In the genomic region with DNA sequence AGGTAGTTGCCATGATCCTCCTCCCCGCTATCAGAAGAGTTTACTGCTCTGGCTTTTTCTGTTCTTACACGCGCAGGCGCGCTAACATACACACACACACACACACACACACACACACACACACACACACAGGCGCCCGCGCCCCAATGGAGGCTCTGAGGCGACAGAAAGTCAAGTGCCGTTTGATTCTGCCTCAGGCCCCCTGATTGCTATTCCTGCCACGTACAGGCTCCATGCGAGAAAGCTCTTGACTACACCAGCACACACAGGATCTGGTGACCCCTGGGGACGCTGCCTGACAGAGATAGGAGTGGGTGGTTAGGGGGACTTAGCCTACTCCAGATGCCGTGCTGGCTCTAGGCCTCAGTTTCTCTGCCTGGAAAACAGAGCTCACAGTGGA, we compare ENCODE assay signal across 8 mouse cellular contexts. TPM values are rescaled to one million over a fixed set of nuclear protein-coding genes. Genes with fewer than 3 reads are reported as not detected.
DNase-seq lines count a peak whose midpoint lies in the region; ATAC-seq lines count a peak whose summit lies in the region.

No protein-coding gene starts in this region.

- peaks cover 19% of the 10 kb centered on the region for H3K36me3 ChIP-seq in heart, embryonic 15.5 days
- peaks cover 50% of the 10 kb centered on the region for H3K36me3 ChIP-seq in midbrain, embryonic 13.5 days
- H3K36me3 ChIP-seq in liver, embryonic 11.5 days (ENCODE audit: control insufficient read depth, insufficient read depth, low read length), result peaks cover 21% of the 10 kb centered on the region; the same call in 1 of the 2 replicates

- H3K4me2 ChIP-seq in heart, embryonic 15.5 days, result peak overlapping the region; percentile 97
- H3K4me2 ChIP-seq in midbrain, embryonic 13.5 days (replicated peaks), result peak overlapping the region; percentile 84
- no peak overlapping the region for H3K4me2 ChIP-seq in liver, embryonic 11.5 days

- H3K4me3 ChIP-seq in heart, embryonic 15.5 days, result peak overlapping the region; percentile 58; the same call in 1 of the 2 replicates
- H3K4me3 ChIP-seq in midbrain, embryonic 13.5 days (replicated peaks), result peak overlapping the region; percentile 66; the same call in 1 of the 2 replicates
- H3K4me3 ChIP-seq in liver, embryonic 11.5 days (ENCODE audit: low read depth, low read length), result no peak overlapping the region

- 34% methylated on average over 14 of the region's 14 CpGs for WGBS in heart, embryonic 15.5 days
- 20% methylated on average over 14 of the region's 14 CpGs for WGBS in midbrain, embryonic 13.5 days
- 51% methylated on average over 14 of the region's 14 CpGs for WGBS in liver, embryonic 11.5 days

- H3K27me3 ChIP-seq in heart, embryonic 15.5 days, result peaks cover 29% of the 10 kb centered on the region
- H3K27me3 ChIP-seq in midbrain, embryonic 13.5 days, result no peaks in the 10 kb centered on the region
- peaks cover 41% of the 10 kb centered on the region for H3K27me3 ChIP-seq in liver, embryonic 11.5 days (replicated peaks; ENCODE audit: control insufficient read depth, insufficient read depth, low read length)

- H3K27ac ChIP-seq in heart, embryonic 15.5 days, result no peak overlapping the region
- H3K27ac ChIP-seq in midbrain, embryonic 13.5 days, result peak overlapping the region; percentile 95
- H3K27ac ChIP-seq in liver, embryonic 11.5 days (ENCODE audit: low read depth, low read length), result no peak overlapping the region

- no peaks in the 10 kb centered on the region for H3K9me3 ChIP-seq in heart, embryonic 15.5 days (replicated peaks)
- no peaks in the 10 kb centered on the region for H3K9me3 ChIP-seq in midbrain, embryonic 13.5 days
- no peaks in the 10 kb centered on the region for H3K9me3 ChIP-seq in liver, embryonic 11.5 days (ENCODE audit: control insufficient read depth, low read length)

- no peak overlapping the region for H3K9ac ChIP-seq in heart, embryonic 15.5 days
- peak overlapping the region; percentile 88; the same call in 1 of the 2 replicates for H3K9ac ChIP-seq in midbrain, embryonic 13.5 days (replicated peaks)
- H3K9ac ChIP-seq in liver, embryonic 11.5 days (ENCODE audit: low read depth, low read length), result no peak overlapping the region

- peaks cover 33% of the 10 kb centered on the region for H3K4me1 ChIP-seq in heart, embryonic 15.5 days (replicated peaks)
- H3K4me1 ChIP-seq in midbrain, embryonic 13.5 days (replicated peaks), result peaks cover 55% of the 10 kb centered on the region
- H3K4me1 ChIP-seq in liver, embryonic 11.5 days (replicated peaks; ENCODE audit: control insufficient read depth, insufficient read depth, low read length), result no peaks in the 10 kb centered on the region

- no peak for ATAC-seq in heart, embryonic 15.5 days (replicated peaks; ENCODE audit: insufficient number of reproducible peaks, insufficient read depth, low FRiP score, low read depth)
- peak; percentile 78 for ATAC-seq in midbrain, embryonic 13.5 days
- ATAC-seq in liver, embryonic 11.5 days (replicated peaks; ENCODE audit: low FRiP score), result no peak

- intact Hi-C loops in heart, postnatal 36 days (cut with DNase I), result no loop called here

- no peak for DNase-seq in heart, postnatal 36 days
- DNase-seq in embryo, embryonic 9.5 days (ENCODE audit: extremely low spot score), result peak; percentile 27
- peak; percentile 70 for DNase-seq in kidney, adult 11 months
- DNase-seq in adrenal gland, postnatal 25 days, result no peak
- DNase-seq in liver, embryonic 11.5 days (ENCODE audit: low spot score), result no peak
- no peak for DNase-seq in urinary bladder, postnatal 4 days (ENCODE audit: low spot score in 2 of 2)

RNA-seq across cellular contexts. Expression of gene Shd, which starts 0.7 kb away (rescaled TPM):
- 6.6 and 8.7 TPM in 2 replicates for polyA plus RNA-seq in heart, embryonic 15.5 days (2015; fragmentation: Nextera tagmentation; extraction: Ambion mirVana)
- total RNA-seq in heart, postnatal 36 days (2021), result under 1 TPM; 0.72 to 0.87 TPM
- 181 and 184 TPM in 2 replicates for polyA plus RNA-seq in midbrain, embryonic 13.5 days (2015; fragmentation: Nextera tagmentation; extraction: Ambion mirVana)
- 1.4 and 2.2 TPM in 2 replicates for total RNA-seq in adrenal gland, postnatal 25 days (2021)
- 2.4 and 2.5 TPM in 2 replicates for polyA plus RNA-seq in liver, embryonic 11.5 days (2014; fragmentation: Nextera tagmentation; extraction: Ambion mirVana)

RNA-seq across cellular contexts. Expression of gene Yju2, which starts 10.7 kb away (rescaled TPM):
- 13.9 and 18.2 TPM in 2 replicates for polyA plus RNA-seq in heart, embryonic 15.5 days (2015; fragmentation: Nextera tagmentation; extraction: Ambion mirVana)
- total RNA-seq in heart, postnatal 36 days (2021), result 1 to 10 TPM; 8.8 to 9.5 TPM
- polyA plus RNA-seq in midbrain, embryonic 13.5 days (2015; fragmentation: Nextera tagmentation; extraction: Ambion mirVana), result 27.9 and 28.2 TPM in 2 replicates
- total RNA-seq in adrenal gland, postnatal 25 days (2021), result 21.2 and 27.5 TPM in 2 replicates
- polyA plus RNA-seq in liver, embryonic 11.5 days (2014; fragmentation: Nextera tagmentation; extraction: Ambion mirVana), result 20.9 and 23.4 TPM in 2 replicates

RNA-seq across cellular contexts. Expression of gene Fsd1, which starts 16.7 kb away (rescaled TPM):
- polyA plus RNA-seq in heart, embryonic 15.5 days (2015; fragmentation: Nextera tagmentation; extraction: Ambion mirVana), result 2.6 and 5.0 TPM in 2 replicates
- not detected for total RNA-seq in heart, postnatal 36 days (2021)
- polyA plus RNA-seq in midbrain, embryonic 13.5 days (2015; fragmentation: Nextera tagmentation; extraction: Ambion mirVana), result 135 and 136 TPM in 2 replicates
- total RNA-seq in adrenal gland, postnatal 25 days (2021), result 1.5 and 2.2 TPM in 2 replicates
- polyA plus RNA-seq in liver, embryonic 11.5 days (2014; fragmentation: Nextera tagmentation; extraction: Ambion mirVana), result 6.4 and 8.8 TPM in 2 replicates

RNA-seq across cellular contexts. Expression of gene Ebi3, which starts 17.1 kb away (rescaled TPM):
- 0.87 and 2.2 TPM in 2 replicates for polyA plus RNA-seq in heart, embryonic 15.5 days (2015; fragmentation: Nextera tagmentation; extraction: Ambion mirVana)
- 1 to 10 TPM in 1 of 2 experiments, under 1 TPM in 1; 0.78 to 1.6 TPM for total RNA-seq in heart, postnatal 36 days (2021)
- 4.7 and 5.1 TPM in 2 replicates for polyA plus RNA-seq in midbrain, embryonic 13.5 days (2015; fragmentation: Nextera tagmentation; extraction: Ambion mirVana)
- 0.27 and 0.81 TPM in 2 replicates for total RNA-seq in adrenal gland, postnatal 25 days (2021)
- polyA plus RNA-seq in liver, embryonic 11.5 days (2014; fragmentation: Nextera tagmentation; extraction: Ambion mirVana), result 3.5 and 4.7 TPM in 2 replicates

RNA-seq across cellular contexts. Expression of gene Zfp119b, which starts 20.3 kb away (rescaled TPM):
- 4.3 and 5.5 TPM in 2 replicates for polyA plus RNA-seq in heart, embryonic 15.5 days (2015; fragmentation: Nextera tagmentation; extraction: Ambion mirVana)
- 1 to 10 TPM; 3.7 to 4.3 TPM for total RNA-seq in heart, postnatal 36 days (2021)
- polyA plus RNA-seq in midbrain, embryonic 13.5 days (2015; fragmentation: Nextera tagmentation; extraction: Ambion mirVana), result 9.4 and 9.5 TPM in 2 replicates
- 3.3 and 4.6 TPM in 2 replicates for total RNA-seq in adrenal gland, postnatal 25 days (2021)
- polyA plus RNA-seq in liver, embryonic 11.5 days (2014; fragmentation: Nextera tagmentation; extraction: Ambion mirVana), result 3.8 and 4.4 TPM in 2 replicates

Comparison
In these comparisons a context has a peak if more than half of its experiments do, and no peak if none do; other contexts are left out.
1. DNase-seq: peak in embryo, embryonic 9.5 days (single experiment) and kidney, adult 11 months (single experiment); none in heart, postnatal 36 days (0 of 2), adrenal gland, postnatal 25 days (single experiment), liver, embryonic 11.5 days (single experiment) and urinary bladder, postnatal 4 days (0 of 2).
2. RNA of gene Shd, which starts 0.7 kb away (polyA plus RNA-seq): 181 to 184 TPM in midbrain, embryonic 13.5 days; 6.6 to 8.7 TPM in heart, embryonic 15.5 days and 2.4 to 2.5 TPM in liver, embryonic 11.5 days; every median in the first group is over 10 times any median in the second.
3. RNA of gene Fsd1, which starts 16.7 kb away (polyA plus RNA-seq): 135 to 136 TPM in midbrain, embryonic 13.5 days; 6.4 to 8.8 TPM in liver, embryonic 11.5 days and 2.6 to 5.0 TPM in heart, embryonic 15.5 days; every median in the first group is over 10 times any median in the second.